Mouse (Mus musculus) gastrocnemius, adult 18-20 months (tissue): ENCODE data around the gene Gm3435. TPM values are rescaled to one million over a fixed set of nuclear protein-coding genes. Genes with fewer than 3 reads are reported as not detected.
"Not testable (repeated sequence)": the region's sequence is repeated elsewhere in the genome, so short reads cannot be mapped to it uniquely, and the experiment has no call there.

Experiments
- DNase-seq: peaks from one replicate; pipeline ENCODE4 v3.0.0; 2021; ENCODE audit warnings: low spot score
- long read RNA-seq, 2 experiments: library from polyadenylated mRNA; stranded (forward); transcript quantifications; one replicate each; pipeline ENCODE4 v2.0.0; 2021
- total RNA-seq, 2 experiments: library from RNA; stranded (reverse); gene quantifications; 2 replicates each; pipeline ENCODE4 v1.2.3; 2021

Gm3435 gene
- 1 to 10 TPM; 1.9 to 2.3 TPM for total RNA-seq
- long read RNA-seq, experiment 1, partial matches to known transcripts = 2 of 6 reads
- long read RNA-seq, experiment 1, other reads (novel, unspliced or antisense) = 1 of 6 reads
- long read RNA-seq, experiment 2, partial matches to known transcripts = 3 of 7 reads
- long read RNA-seq, experiment 2, other reads (novel, unspliced or antisense) = 2 of 7 reads

DNA sequence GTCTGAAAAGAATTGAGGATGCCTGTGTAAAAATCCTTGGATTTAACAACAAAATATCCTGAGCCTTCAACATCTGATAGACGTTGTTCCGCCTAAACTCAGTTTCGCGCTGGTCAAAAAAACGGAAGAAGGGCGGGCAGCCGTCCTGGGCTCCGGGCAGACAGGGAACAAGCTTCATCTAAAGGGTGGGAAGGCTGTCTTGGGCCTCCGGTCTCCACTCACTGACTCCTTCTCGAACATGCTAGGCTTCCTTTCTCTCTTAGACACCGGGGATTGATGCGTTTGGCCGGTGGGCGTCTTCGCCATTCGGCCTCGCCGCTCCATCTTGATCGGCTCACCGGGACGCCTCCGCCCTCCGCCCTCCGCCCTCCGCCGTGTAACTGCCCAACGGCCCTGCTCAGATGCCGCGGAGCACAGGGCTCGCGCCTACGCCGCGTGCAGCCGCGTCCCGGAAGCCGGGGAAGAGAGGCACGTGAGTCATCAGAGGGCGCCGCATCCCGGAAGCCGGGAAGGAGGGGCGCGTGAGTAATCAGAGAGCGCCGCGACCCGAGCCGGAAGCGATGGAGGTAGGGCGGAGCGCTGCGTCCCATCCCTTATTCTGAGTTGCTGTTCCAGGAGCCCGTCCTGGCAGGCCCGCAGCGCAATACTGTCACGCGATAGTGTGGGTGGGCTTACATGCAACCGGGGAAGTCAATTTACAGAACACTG, at the start of gene Gm3435:
Gm3435 (plus strand) TSS at position 471 of the 708 bp plus-strand sequence.
- DNase-seq = not testable (repeated sequence)

DNA sequence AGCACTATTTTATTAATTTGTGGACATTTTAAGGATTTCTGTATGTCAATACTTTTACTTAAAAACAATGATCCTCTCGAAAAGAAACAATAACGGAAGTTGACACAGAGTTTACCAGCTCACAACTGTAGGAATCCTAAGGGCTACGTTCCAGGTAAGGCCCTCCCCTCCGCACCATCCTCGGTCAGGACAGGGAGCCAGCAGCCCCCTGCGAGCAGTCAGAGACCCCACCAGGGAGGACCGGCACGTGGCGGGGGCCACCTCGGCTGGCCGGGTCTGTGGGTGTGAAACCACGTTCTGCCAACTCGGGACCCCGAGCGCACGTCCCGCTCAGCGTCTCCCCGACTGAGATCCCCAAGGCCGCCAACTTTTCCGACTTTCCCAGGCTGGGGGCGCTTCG, 49.5 kb upstream of the Gm3435 start:
- peak; percentile 20 for DNase-seq

DNA sequence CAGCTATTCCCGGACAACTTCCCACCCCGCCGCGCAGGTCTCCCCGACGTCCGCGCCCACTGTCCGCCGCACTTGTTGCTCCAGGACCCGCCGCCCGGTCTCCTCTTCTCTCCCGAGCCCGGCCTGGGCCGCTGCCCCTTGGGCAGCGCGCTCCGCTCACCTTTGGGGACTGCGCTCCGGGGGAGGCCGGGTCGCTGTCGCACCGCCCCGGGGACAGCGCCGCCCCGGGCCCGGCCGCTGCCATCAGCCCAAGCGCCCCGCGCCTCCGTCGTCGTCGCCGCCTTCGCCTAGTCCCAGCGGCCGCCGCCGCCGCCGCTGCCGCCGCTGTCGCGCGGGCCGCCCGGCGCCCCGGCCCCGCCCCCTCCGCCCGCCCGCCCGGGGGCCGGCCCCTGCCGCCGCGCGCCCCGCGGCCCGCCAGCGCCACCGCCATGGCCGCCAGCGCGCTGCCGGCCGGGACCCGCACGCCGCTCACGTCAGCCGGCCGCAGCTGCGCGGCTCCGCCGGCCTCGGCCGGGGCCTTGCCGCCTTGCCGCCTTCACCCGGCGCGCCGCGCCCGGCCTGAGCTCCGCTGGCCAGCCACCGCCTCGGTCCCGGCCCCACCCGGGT, 48.9 kb upstream of the Gm3435 start, which contains the start of gene Phf10:
Phf10 (minus strand) TSS at position 323 of the 606 bp plus-strand sequence.
- DNase-seq = not testable (repeated sequence)

DNA sequence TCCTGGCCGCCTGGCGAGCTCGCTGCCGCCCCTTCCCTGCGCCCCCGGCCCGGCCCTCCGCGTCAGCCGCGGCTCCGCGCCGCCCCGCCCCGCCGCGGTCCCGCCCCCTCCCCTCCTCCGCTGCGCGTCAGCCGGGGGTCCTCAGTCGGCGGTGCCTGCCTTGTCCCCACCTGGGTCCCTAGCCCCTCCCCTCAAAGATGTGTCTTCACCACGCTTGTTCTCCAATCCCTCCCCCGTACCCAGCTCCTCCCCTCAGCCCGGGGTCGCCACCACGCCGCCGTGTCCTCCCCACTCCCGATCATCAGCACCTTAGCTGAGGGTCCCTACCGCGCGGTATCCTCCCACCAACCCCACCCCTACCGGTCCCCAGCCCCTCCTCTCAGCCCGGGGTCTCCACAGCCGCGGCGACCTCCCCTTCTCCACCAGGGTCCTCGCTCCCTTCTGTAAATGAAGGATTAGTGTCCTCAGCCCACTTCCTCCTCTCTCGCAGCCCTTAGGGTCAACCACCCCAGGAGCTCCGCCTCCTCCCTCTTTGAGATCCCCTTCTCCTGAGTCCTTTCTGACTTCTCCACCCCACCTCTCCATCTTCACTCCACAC, 48.3 kb upstream of the Gm3435 start:
- not testable (repeated sequence) for DNase-seq

DNA sequence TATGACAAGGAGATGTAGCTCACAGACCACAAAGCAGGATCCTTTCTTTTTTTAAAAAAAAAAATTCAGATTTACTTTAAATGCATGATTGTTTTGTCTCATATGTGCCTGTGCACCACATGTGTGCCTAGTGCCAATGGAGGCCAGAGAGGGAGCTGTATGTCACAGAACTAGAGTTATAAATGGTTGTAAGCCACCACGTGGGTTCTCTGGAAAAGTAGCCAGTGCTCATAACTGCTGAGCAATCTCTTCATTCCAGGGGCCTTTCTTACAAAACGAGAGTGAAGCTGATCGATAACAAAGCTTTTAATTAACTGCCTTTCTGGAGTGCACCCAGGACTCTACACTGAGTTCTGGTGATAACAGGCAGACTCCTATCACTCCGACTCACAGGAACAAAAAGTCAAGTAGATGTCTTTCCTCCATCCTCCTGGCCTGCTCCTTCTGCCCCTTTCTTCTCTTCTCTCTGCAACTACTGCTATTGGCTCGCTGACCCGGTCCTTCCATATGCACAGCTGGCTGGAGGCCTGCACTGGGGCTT, 41.5 kb upstream of the Gm3435 start:
- not testable (repeated sequence) for DNase-seq

DNA sequence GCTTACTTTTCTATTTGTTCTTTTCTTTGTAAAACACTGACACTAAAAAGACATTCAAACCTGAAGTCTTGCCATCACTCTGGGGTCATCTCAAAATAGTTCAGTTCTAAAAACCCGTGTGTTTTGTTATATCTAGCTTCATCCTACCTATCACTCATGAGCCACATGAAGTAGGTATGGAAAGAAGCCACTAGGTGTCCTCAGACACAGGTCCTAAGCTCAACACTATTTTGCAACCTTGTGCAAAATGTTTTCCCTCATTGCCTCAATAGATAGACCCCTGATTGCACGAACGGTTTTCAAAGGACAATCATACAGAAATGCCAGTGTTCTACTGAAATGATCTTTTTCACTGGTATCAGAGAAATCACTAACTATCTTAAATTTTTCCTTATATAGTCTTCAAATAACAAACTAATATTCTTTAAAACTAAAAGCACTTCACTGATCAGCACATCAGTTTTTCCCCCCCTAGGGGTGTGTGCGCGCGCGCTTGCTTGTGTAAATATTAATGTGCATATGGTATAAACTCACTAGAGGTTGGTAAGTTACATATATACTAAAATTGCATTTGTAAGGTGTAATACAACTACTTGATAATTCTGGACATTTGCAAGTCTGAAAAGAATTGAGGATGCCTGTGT, 32.1 kb upstream of the Gm3435 start:
- not testable (repeated sequence) for DNase-seq

DNA sequence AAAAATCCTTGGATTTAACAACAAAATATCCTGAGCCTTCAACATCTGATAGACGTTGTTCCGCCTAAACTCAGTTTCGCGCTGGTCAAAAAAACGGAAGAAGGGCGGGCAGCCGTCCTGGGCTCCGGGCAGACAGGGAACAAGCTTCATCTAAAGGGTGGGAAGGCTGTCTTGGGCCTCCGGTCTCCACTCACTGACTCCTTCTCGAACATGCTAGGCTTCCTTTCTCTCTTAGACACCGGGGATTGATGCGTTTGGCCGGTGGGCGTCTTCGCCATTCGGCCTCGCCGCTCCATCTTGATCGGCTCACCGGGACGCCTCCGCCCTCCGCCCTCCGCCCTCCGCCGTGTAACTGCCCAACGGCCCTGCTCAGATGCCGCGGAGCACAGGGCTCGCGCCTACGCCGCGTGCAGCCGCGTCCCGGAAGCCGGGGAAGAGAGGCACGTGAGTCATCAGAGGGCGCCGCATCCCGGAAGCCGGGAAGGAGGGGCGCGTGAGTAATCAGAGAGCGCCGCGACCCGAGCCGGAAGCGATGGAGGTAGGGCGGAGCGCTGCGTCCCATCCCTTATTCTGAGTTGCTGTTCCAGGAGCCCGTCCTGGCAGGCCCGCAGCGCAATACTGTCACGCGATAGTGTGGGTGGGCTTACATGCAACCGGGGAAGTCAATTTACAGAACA, 31.5 kb upstream of the Gm3435 start, which contains the start of the genes 9030025P20Rik and Gm3417:
9030025P20Rik (plus strand) TSS at position 107 of the 677 bp plus-strand sequence.
Gm3417 (minus strand) TSS at position 429 of the 677 bp plus-strand sequence.
- DNase-seq = not testable (repeated sequence)

DNA sequence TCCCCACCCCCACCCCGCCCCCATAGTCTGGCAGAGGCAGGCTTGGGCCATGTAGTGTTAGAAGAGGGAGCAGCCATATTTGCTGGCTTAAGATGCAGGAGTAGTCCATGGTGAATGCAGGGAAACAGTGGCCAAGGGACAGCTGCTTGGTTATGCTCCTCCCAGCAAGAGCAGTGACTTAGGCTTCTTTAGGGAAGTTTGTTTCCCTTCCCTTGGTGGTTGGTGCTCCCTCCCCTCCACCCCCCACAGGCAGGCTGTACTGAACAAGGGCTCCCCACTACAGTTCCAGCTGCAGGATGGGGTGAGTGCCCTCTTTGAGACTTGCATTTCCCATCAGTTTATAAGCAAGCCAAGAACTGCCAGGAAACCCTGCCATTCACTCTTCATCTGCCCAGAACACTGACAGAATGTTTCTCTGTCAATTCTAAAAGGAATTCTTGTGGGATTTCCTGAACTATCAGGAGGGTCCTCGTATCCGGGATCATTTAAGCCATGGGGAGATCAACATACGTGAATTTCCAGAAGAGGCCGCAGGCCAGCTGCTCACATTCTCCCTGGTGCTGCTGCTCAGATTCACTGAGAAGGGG, 19.8 kb upstream of the Gm3435 start:
- not testable (repeated sequence) for DNase-seq

DNA sequence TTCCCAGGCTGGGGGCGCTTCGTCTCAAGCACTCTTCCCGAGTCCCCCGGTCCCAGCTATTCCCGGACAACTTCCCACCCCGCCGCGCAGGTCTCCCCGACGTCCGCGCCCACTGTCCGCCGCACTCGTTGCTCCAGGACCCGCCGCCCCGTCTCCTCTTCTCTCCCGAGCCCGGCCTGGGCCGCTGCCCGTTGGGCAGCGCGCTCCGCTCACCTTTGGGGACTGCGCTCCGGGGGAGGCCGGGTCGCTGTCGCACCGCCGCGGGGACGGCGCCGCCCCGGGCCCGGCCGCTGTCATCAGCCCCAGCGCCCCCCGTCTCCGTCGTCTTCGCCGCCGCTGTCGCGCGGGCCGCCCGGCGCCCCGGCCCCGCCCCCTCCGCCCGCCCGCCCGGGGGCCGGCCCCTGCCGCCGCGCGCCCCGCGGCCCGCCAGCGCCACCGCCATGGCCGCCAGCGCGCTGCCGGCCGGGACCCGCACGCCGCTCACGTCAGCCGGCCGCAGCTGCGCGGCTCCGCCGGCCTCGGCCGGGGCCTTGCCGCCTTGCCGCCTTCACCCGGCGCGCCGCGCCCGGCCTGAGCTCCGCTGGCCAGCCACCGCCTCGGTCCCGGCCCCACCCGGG, 17.3 kb upstream of the Gm3435 start:
- DNase-seq = not testable (repeated sequence)

DNA sequence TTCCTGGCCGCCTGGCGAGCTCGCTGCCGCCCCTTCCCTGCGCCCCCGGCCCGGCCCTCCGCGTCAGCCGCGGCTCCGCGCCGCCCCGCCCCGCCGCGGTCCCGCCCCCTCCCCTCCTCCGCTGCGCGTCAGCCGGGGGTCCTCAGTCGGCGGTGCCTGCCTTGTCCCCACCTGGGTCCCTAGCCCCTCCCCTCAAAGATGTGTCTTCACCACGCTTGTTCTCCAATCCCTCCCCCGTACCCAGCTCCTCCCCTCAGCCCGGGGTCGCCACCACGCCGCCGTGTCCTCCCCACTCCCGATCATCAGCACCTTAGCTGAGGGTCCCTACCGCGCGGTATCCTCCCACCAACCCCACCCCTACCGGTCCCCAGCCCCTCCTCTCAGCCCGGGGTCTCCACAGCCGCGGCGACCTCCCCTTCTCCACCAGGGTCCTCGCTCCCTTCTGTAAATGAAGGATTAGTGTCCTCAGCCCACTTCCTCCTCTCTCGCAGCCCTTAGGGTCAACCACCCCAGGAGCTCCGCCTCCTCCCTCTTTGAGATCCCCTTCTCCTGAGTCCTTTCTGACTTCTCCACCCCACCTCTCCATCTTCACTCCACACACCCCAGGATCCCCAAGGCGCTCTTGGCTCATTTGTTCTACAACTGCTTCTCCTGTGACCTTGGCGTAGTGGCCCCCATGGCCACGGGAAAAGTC, 16.7 kb upstream of the Gm3435 start:
- DNase-seq = not testable (repeated sequence)

DNA sequence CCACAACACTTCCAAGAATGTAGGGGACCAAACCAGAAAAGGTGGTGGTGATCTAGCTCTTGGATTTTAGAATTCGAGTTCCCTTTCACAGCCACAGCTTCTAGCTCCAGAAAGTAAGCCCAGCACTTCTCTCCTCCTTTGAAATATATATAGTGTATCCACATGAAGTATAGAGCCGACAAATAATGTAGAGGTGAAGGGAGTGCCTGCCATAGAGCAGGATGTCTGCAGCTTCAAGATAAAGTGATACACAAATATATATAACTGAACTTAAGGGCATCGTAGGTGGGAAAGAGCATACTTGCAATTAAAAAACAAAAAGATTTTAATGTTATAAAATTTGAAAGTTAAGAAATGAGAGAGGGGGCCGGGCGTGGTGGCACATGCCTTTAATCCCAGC, 15.8 kb upstream of the Gm3435 start:
- not testable (repeated sequence) for DNase-seq

DNA sequence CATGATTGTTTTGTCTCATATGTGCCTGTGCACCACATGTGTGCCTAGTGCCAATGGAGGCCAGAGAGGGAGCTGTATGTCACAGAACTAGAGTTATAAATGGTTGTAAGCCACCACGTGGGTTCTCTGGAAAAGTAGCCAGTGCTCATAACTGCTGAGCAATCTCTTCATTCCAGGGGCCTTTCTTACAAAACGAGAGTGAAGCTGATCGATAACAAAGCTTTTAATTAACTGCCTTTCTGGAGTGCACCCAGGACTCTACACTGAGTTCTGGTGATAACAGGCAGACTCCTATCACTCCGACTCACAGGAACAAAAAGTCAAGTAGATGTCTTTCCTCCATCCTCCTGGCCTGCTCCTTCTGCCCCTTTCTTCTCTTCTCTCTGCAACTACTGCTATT, 9.9 kb upstream of the Gm3435 start:
- DNase-seq = not testable (repeated sequence)

DNA sequence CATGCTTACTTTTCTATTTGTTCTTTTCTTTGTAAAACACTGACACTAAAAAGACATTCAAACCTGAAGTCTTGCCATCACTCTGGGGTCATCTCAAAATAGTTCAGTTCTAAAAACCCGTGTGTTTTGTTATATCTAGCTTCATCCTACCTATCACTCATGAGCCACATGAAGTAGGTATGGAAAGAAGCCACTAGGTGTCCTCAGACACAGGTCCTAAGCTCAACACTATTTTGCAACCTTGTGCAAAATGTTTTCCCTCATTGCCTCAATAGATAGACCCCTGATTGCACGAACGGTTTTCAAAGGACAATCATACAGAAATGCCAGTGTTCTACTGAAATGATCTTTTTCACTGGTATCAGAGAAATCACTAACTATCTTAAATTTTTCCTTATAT, 888 bp upstream of the Gm3435 start:
- not testable (repeated sequence) for DNase-seq

DNA sequence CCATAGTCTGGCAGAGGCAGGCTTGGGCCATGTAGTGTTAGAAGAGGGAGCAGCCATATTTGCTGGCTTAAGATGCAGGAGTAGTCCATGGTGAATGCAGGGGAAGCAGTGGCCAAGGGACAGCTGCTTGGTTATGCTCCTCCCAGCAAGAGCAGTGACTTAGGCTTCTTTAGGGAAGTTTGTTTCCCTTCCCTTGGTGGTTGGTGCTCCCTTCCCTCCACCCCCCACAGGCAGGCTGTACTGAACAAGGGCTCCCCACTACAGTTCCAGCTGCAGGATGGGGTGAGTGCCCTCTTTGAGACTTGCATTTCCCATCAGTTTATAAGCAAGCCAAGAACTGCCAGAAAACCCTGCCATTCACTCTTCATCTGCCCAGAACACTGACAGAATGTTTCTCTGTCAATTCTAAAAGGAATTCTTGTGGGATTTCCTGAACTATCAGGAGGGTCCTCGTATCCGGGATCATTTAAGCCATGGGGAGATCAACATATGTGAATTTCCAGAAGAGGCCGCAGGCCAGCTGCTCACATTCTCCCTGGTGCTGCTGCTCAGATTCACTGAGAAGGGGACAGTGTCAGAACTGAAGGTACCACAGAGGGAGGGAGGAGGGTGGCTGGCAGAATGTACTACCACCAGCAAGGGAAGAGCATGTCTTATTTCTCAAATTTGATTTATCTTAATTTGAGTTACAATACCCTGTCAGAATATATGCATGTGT, 11.7 kb downstream of the Gm3435 start:
- peak; percentile 15 for DNase-seq

DNA sequence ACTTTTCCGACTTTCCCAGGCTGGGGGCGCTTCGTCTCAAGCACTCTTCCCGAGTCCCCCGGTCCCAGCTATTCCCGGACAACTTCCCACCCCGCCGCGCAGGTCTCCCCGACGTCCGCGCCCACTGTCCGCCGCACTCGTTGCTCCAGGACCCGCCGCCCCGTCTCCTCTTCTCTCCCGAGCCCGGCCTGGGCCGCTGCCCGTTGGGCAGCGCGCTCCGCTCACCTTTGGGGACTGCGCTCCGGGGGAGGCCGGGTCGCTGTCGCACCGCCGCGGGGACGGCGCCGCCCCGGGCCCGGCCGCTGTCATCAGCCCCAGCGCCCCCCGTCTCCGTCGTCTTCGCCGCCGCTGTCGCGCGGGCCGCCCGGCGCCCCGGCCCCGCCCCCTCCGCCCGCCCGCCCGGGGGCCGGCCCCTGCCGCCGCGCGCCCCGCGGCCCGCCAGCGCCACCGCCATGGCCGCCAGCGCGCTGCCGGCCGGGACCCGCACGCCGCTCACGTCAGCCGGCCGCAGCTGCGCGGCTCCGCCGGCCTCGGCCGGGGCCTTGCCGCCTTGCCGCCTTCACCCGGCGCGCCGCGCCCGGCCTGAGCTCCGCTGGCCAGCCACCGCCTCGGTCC, 14.0 kb downstream of the Gm3435 start:
- not testable (repeated sequence) for DNase-seq

DNA sequence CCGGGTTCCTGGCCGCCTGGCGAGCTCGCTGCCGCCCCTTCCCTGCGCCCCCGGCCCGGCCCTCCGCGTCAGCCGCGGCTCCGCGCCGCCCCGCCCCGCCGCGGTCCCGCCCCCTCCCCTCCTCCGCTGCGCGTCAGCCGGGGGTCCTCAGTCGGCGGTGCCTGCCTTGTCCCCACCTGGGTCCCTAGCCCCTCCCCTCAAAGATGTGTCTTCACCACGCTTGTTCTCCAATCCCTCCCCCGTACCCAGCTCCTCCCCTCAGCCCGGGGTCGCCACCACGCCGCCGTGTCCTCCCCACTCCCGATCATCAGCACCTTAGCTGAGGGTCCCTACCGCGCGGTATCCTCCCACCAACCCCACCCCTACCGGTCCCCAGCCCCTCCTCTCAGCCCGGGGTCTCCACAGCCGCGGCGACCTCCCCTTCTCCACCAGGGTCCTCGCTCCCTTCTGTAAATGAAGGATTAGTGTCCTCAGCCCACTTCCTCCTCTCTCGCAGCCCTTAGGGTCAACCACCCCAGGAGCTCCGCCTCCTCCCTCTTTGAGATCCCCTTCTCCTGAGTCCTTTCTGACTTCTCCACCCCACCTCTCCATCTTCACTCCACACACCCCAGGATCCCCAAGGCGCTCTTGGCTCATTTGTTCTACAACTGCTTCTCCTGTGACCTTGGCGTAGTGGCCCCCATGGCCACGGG, 14.7 kb downstream of the Gm3435 start:
- not testable (repeated sequence) for DNase-seq

DNA sequence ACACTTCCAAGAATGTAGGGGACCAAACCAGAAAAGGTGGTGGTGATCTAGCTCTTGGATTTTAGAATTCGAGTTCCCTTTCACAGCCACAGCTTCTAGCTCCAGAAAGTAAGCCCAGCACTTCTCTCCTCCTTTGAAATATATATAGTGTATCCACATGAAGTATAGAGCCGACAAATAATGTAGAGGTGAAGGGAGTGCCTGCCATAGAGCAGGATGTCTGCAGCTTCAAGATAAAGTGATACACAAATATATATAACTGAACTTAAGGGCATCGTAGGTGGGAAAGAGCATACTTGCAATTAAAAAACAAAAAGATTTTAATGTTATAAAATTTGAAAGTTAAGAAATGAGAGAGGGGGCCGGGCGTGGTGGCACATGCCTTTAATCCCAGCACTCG, 15.5 kb downstream of the Gm3435 start:
- not testable (repeated sequence) for DNase-seq
